Mouse (Mus musculus): ENCODE data around the gene Sh2b2. TPM values are rescaled to one million over a fixed set of nuclear protein-coding genes. Genes with fewer than 3 reads are reported as not detected.

Sh2b2 gene
- total and polyA plus RNA-seq, 3 experiments: 0.55 to 6.7 (median 0.80) TPM

DNA sequence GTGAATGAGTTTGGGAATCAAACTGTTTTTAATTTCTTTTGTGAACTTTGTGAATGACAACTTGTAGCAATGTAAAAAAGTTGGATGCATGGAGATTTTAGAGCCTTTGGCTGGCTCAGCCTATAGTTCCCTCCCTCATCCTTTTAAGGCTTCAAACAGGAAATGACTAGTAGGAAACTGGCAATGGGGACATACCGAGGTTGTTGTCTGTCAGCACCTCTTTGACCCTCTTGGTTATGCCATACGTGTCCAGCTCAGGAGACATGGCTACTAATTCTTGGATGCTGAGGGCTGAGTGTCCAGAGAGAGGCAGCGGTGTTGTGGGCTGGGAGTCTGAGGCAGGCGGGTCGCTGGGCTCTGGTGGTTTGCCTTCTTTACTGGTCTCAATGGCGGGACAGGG, 40.2 kb upstream of the Sh2b2 start:
- H3K4me1 ChIP-seq (ENCODE audit: control insufficient read depth, insufficient read depth, low read length): no peaks in the 10 kb centered on the region

DNA sequence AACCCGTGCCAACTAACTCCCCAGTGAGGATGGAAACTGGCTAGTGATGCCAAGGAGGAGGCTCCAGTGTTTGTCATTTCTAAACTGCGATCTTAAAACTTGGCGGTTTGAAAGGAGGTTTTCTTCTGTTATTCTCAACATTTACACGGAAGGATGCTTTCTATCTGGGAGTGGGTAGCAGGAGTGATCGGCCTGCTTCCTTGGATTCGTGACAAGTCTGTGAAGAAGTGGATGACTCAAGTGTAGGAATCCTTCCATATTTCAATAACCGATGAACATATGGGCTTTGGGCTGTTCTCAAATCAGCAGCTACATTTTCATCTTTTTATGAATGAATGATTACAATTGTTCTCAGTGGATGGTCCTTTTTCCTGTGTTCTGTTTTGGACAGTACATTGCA, 38.8 kb upstream of the Sh2b2 start:
- no peaks in the 10 kb centered on the region for H3K79me2 ChIP-seq (replicated peaks; ENCODE audit: control insufficient read depth, insufficient read depth, low read length)
- H3K9ac ChIP-seq (ENCODE audit: low read depth, low read length): no peak overlapping the region
- no peak for TF ChIP-seq CTCF (IDR thresholded peaks at IDR 0.05)
- TF ChIP-seq POLR2A (IDR thresholded peaks at IDR 0.05; ENCODE audit: insufficient read depth, low read depth, low read length): no peak
- no peak for TF ChIP-seq EP300 (IDR thresholded peaks at IDR 0.05; ENCODE audit: insufficient read depth, low read depth, low read length)
- no peaks in the 10 kb centered on the region for H3K4me1 ChIP-seq (ENCODE audit: control insufficient read depth, insufficient read depth, low read length)
- no peak overlapping the region for H3K27ac ChIP-seq
- DNase-seq: no peak
- H3K27me3 ChIP-seq (ENCODE audit: control insufficient read depth, insufficient read depth, low read length): no peaks in the 10 kb centered on the region
- 73% methylated on average over 7 of the region's 7 CpGs for WGBS
- H3K4me3 ChIP-seq: no peak overlapping the region
- H3K36me3 ChIP-seq (ENCODE audit: control insufficient read depth, insufficient read depth, low read length): no peaks in the 10 kb centered on the region
- intact Hi-C loops (cut with DNase I): no loop called here

More for the DNA sequence above, 40.2 kb upstream of the Sh2b2 start:
- no peaks in the 10 kb centered on the region for H3K27me3 ChIP-seq (ENCODE audit: control insufficient read depth, insufficient read depth, low read length)
- 66% methylated on average over 6 of the region's 6 CpGs for WGBS
- no peaks in the 10 kb centered on the region for H3K36me3 ChIP-seq (ENCODE audit: control insufficient read depth, insufficient read depth, low read length)
- TF ChIP-seq CTCF (IDR thresholded peaks at IDR 0.05) (no peak), POLR2A (IDR thresholded peaks at IDR 0.05; ENCODE audit: insufficient read depth, low read depth, low read length) (no peak), EP300 (IDR thresholded peaks at IDR 0.05; ENCODE audit: insufficient read depth, low read depth, low read length) (no peak)
- no peak overlapping the region for H3K27ac ChIP-seq
- no peak overlapping the region for H3K4me3 ChIP-seq
- H3K79me2 ChIP-seq (replicated peaks; ENCODE audit: control insufficient read depth, insufficient read depth, low read length): no peaks in the 10 kb centered on the region
- intact Hi-C loops (cut with DNase I): no loop called here
- H3K9ac ChIP-seq (ENCODE audit: low read depth, low read length): no peak overlapping the region
- no peak for DNase-seq

DNA sequence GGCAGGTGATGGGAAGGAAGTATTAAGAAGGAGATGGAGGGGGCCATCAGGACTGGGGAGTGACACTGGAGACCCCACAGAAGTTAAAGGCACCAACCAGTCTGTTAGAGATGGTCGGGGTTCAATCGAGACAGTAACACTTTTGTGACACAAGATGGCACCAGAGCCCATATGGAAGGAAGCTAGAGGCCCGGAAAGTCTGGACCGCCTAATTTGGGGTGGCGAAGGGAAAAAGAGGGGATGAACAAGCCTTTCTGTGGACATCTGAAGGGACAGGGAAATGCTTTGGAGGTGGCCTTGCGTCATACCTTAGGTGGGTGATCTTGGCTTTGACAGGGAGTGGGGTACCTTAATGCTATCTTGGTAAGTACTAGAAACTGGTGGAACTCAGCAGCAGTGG, 35.0 kb upstream of the Sh2b2 start:
- no peak overlapping the region for H3K9ac ChIP-seq (ENCODE audit: low read depth, low read length)
- no peak overlapping the region for H3K27ac ChIP-seq
- H3K27me3 ChIP-seq (ENCODE audit: control insufficient read depth, insufficient read depth, low read length): no peaks in the 10 kb centered on the region
- no peak overlapping the region for H3K4me3 ChIP-seq
- H3K4me1 ChIP-seq (ENCODE audit: control insufficient read depth, insufficient read depth, low read length): no peaks in the 10 kb centered on the region
- 57% methylated on average over 6 of the region's 6 CpGs for WGBS
- TF ChIP-seq EP300 (IDR thresholded peaks at IDR 0.05; ENCODE audit: insufficient read depth, low read depth, low read length): no peak
- TF ChIP-seq CTCF (IDR thresholded peaks at IDR 0.05): peak; percentile 78
- no peaks in the 10 kb centered on the region for H3K79me2 ChIP-seq (replicated peaks; ENCODE audit: control insufficient read depth, insufficient read depth, low read length)
- H3K36me3 ChIP-seq (ENCODE audit: control insufficient read depth, insufficient read depth, low read length): no peaks in the 10 kb centered on the region
- intact Hi-C loops (cut with DNase I): loop anchor here (1.0 to 5.0 kb wide), 4 partner anchors 286 to 426 kb away; partner anchors contain the start of gene Cux1
- no peak for DNase-seq

DNA sequence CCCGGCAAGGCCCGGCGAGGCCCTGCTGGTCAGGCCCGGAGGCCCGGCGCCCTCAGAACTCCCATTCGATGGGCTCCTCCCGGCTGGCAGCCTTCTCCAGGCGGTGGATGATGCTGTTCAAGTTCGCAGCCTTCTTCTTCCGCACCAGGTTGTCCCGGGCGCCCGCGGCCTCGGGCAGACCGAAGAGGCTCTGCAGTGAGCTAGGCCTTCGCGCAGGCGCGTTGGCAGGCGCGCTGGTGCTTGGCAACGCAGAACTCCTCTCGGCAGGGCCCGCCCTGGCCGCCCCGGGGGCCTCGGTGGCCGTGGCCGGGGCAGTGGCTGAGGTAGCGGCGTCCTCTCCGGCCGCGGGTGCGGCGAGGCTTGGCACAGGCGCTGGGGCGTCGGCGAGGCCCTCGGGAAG, 28.4 kb upstream of the Sh2b2 start:
- no peaks in the 10 kb centered on the region for H3K36me3 ChIP-seq (ENCODE audit: control insufficient read depth, insufficient read depth, low read length)
- no peak overlapping the region for H3K27ac ChIP-seq
- H3K4me1 ChIP-seq (ENCODE audit: control insufficient read depth, insufficient read depth, low read length): no peaks in the 10 kb centered on the region
- WGBS: 91% methylated on average over 40 of the region's 43 CpGs
- no peak for DNase-seq
- intact Hi-C loops (cut with DNase I): no loop called here
- no peak overlapping the region for H3K4me3 ChIP-seq
- H3K79me2 ChIP-seq (replicated peaks; ENCODE audit: control insufficient read depth, insufficient read depth, low read length): no peaks in the 10 kb centered on the region
- H3K27me3 ChIP-seq (ENCODE audit: control insufficient read depth, insufficient read depth, low read length): no peaks in the 10 kb centered on the region
- TF ChIP-seq EP300 (IDR thresholded peaks at IDR 0.05; ENCODE audit: insufficient read depth, low read depth, low read length) (no peak), POLR2A (IDR thresholded peaks at IDR 0.05; ENCODE audit: insufficient read depth, low read depth, low read length) (no peak), CTCF (IDR thresholded peaks at IDR 0.05) (no peak)
- H3K9ac ChIP-seq (ENCODE audit: low read depth, low read length): no peak overlapping the region

DNA sequence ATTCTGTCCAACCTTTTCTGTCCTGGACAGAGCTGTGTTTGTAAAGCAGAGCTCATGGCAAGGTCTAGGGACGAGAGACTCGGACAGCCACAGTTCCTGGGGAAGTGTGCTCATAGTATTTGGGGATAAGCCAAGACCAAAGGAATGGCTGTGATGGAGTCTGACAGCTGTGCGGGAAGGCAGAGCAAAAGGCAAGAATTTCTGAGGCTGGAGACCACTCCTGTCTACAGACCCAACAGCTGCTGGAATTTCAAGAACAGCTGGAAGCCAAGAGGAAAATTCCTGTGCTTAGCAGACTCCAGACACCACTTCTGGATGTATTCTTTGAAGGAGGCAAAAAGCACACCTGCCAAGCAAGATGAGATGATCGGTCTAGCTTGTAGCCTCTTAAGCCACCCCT, 23.6 kb upstream of the Sh2b2 start:
- Histone ChIP-seq H3K27ac (no peak overlapping the region), H3K27me3 (ENCODE audit: control insufficient read depth, insufficient read depth, low read length) (no peaks in the 10 kb centered on the region), H3K9ac (ENCODE audit: low read depth, low read length) (no peak overlapping the region), H3K36me3 (ENCODE audit: control insufficient read depth, insufficient read depth, low read length) (no peaks in the 10 kb centered on the region), H3K4me3 (no peak overlapping the region), H3K79me2 (replicated peaks; ENCODE audit: control insufficient read depth, insufficient read depth, low read length) (no peaks in the 10 kb centered on the region), H3K4me1 (ENCODE audit: control insufficient read depth, insufficient read depth, low read length) (no peaks in the 10 kb centered on the region)
- 47% methylated on average over 4 of the region's 4 CpGs for WGBS
- intact Hi-C loops (cut with DNase I): no loop called here
- TF ChIP-seq CTCF (IDR thresholded peaks at IDR 0.05) (no peak), POLR2A (IDR thresholded peaks at IDR 0.05; ENCODE audit: insufficient read depth, low read depth, low read length) (no peak), EP300 (IDR thresholded peaks at IDR 0.05; ENCODE audit: insufficient read depth, low read depth, low read length) (no peak)
- DNase-seq: no peak

DNA sequence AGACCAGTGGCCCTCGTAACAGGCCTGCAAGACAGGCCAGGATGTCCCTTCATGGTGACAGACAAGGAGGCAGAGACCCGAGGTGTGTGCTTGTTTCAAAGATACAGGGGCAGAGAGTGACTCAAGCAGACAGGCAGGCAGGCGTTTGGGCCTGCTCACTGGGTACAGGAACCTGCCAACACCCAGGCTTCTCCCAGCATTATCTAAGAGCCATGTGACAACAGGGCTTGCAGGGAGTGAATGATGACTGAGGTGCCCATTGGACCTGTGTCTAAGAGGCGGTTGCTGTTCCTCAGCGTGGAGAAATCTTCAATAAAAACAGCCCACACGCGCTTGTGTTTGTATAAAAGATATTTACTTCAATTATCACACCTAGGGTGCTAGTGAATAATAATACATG, 19.7 kb upstream of the Sh2b2 start:
- Histone ChIP-seq H3K4me1 (ENCODE audit: control insufficient read depth, insufficient read depth, low read length) (no peaks in the 10 kb centered on the region), H3K79me2 (replicated peaks; ENCODE audit: control insufficient read depth, insufficient read depth, low read length) (no peaks in the 10 kb centered on the region), H3K27me3 (ENCODE audit: control insufficient read depth, insufficient read depth, low read length) (no peaks in the 10 kb centered on the region), H3K9ac (ENCODE audit: low read depth, low read length) (no peak overlapping the region), H3K36me3 (ENCODE audit: control insufficient read depth, insufficient read depth, low read length) (no peaks in the 10 kb centered on the region), H3K27ac (no peak overlapping the region), H3K4me3 (no peak overlapping the region)
- no peak for DNase-seq
- TF ChIP-seq POLR2A (IDR thresholded peaks at IDR 0.05; ENCODE audit: insufficient read depth, low read depth, low read length) (no peak), EP300 (IDR thresholded peaks at IDR 0.05; ENCODE audit: insufficient read depth, low read depth, low read length) (no peak), CTCF (IDR thresholded peaks at IDR 0.05) (no peak)
- intact Hi-C loops (cut with DNase I): no loop called here
- 70% methylated on average over 7 of the region's 7 CpGs for WGBS

All from heart, adult 2 months (tissue).